Mouse (Mus musculus) 416B (cell line): ENCODE measurements around the gene Ndufv3.

Experiments used
- DNase-seq: peaks from one replicate; pipeline ENCODE4 v3.0.0; 2011; ENCODE audit warnings: low read depth

Ndufv3 gene

GRCm38 (mm10) chr17:31557124-31557880 is 37.4 kb downstream of the Ndufv3 start:
- no peak for DNase-seq

DNA sequence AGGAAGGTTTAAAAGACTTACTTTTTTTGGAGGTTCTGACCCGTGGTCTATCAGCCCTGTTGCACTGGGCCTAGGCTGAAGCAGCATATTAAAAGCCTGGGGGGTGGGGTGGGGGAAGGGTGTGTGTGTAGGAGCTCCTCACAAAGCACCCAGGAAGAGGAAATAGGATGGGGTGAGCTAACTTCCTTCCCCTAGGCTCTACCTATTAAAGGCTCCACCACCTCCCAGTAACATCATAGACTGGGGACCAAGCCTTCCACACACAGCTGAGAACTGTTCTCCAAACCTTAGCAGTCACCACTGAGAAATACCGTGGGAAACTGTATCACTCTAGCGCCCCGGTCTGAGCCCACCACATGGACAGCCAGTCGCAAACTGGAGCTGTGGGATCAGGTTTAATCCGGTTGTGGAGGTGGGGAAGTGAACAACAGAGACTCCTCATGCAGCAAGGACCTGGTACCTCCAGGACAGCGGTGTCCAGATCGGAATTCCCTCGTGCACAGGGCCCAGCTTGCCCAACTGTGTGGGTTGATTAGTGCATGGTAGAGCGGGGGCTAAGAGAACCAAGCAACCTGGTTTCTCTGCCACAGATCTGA is 38.1 kb downstream of the Ndufv3 start:
- no peak for DNase-seq

- DNase-seq: no peak
These were observed 39.3 kb downstream of the Ndufv3 start for GRCm38 (mm10) chr17:31559021-31559789.

DNA sequence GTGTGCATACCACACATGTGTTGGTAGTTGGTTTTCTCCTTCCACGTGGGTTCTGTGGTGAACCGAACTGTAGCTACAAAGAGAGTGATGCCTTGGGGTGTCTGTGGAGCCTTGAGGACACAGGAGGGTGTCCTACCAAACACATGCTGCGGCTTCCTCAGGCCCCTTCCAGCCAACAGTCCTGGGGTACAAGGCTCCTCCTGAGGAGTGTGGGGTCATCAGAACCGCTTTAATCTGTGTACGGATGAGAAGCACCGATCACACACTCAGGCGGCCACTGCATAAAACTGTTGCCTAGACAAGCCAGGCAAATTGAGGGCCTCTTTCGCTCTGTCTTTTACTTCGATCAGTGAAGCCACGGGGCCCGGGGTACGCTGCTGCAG is 43.7 kb downstream of the Ndufv3 start:
- DNase-seq: no peak

DNA sequence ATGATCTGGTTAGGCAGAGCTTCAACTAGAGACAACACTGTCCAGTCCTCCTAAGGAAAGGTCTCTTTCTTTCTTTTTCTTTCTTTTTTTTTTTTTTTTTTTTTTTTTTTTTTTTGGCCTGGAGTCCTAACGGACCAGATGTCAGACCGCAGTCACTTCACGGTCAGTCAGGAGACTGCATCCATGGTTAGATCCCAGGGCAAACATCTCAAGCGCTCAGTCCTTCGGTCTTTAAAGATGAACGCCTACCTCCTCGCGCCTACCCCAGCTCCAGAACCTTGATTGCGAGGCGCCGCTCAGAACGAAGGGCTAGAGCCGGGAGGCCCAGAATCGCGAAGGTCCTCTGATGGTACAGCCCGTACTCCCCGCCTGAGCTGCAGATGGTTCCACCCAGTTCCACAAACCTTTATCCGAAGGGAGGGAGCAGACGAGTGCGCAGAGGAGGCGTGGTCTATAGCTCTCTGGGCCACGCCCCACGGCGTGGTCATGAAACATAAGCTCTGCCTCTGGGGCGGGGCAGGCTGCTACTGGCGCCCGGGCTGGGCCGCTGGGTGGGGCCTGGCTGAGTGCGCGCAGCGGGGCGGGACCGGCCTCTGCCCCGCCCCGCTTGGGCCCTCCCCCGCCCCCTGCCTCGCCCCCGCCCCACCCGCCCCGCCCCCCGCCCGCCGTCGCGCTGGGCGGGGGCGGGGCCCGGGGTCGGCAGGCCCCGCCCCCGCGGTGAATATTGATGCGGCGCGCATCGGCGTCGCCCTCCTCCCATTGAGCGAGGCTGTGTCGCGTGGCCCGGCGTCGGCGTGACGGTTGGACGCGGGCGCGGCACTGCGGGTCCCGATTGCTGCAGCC is 44.3 kb downstream of the Ndufv3 start, which contains the start of gene Pknox1:
TSS of gene Pknox1 (plus strand) at position 720 of the 843 bp plus-strand sequence.
- DNase-seq: peak; percentile 100

DNA sequence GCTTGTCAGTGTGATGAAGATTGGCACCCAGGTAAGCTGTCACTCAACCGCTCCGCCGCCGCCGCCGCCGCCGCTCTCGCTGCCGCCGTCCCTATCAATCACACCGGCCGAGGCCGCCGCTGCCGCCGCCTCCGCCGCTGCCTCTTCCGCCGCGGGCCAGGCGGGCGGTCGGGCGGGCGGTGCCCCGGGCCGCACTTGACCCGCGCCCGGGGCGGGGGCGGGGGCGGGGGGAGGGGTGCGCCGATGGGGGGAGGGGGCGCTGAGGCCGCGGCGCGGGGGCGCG is 44.9 kb downstream of the Ndufv3 start:
- no peak for DNase-seq

GRCm38 (mm10) chr17:31565141-31566056 is 45.5 kb downstream of the Ndufv3 start:
- peak; percentile 42 for DNase-seq

- no peak for DNase-seq
These were observed 46.4 kb downstream of the Ndufv3 start for GRCm38 (mm10) chr17:31566276-31566675.

DNA sequence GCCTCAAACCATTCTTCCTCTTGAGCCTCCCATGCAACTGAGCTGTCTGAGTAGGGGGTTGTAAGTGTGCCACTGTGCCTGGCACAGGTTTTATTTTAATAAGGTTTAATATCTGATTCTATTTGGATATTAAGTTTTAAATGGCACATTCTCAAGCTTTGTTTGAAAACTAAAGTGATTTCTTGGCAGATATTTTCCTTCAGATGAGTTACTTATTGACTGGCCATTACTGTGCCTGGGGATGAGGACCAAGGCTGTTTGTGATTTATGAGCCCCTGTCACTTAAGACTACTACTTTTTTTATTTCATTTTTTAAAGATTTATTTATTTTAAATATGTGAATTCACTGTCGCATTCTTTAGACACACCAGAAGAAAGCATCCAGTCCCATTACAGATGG is 49.8 kb downstream of the Ndufv3 start:
- no peak for DNase-seq

GRCm38 (mm10) chr17:31570321-31570925 is 50.5 kb downstream of the Ndufv3 start:
- DNase-seq: peak; percentile 71

DNA sequence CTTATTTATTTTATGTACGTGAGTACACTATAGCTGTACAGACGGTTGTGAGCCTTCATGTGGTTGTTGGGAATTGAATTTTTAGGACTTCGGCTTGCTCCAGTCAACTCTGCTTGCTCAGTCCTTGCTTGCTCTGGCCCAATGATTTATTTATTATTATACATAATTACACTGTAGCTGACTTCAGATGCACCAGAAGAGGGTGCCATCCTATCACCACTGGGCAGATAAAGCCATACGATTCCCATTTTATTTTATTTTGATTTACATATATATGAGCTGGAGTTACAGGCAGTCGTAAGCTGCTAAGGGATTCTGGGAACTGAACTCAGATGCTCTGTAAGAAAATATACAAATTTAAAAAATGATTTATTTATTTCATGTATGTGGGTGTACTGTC is 51.8 kb downstream of the Ndufv3 start:
- no peak for DNase-seq

DNA sequence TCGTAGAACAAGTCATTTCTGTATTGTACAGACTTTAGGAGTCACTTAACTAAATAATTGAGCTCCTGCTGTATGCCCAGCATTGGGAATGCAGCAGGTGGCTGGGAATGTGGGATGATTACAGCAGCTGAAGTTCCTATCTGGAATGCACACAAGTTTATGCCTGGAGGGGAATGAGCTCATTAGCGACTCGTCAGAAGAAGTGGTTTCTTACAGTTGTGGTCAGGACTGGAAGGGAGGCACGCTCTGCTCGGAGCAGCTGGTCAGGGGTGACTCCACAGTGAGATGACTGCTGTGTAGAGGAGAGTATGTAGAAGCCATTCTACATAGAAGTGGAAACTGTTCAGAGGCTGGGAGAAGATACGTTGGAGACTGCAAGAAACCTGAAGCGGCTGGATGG is 54.7 kb downstream of the Ndufv3 start:
- peak; percentile 53 for DNase-seq

GRCm38 (mm10) chr17:31576394-31577175 is 56.7 kb downstream of the Ndufv3 start:
- DNase-seq: no peak

GRCm38 (mm10) chr17:31580344-31580743 is 60.4 kb downstream of the Ndufv3 start:
- no peak for DNase-seq
